Mouse (Mus musculus) adrenal gland, postnatal 10 days (tissue): ENCODE results near the gene Ykt6. TPM values are rescaled to one million over a fixed set of nuclear protein-coding genes. Genes with fewer than 3 reads are reported as not detected.
A peak's percentile ranks its signal among the peaks of the same experiment; 100 is the strongest.
"Not testable (repeated sequence)": the region's sequence is repeated elsewhere in the genome, so short reads cannot be mapped to it uniquely, and the experiment has no call there.

Experiments
- DNase-seq: peaks from one replicate; pipeline ENCODE4 v3.0.0; 2021; ENCODE audit warnings: mixed read lengths
- total RNA-seq, 2 experiments: library from RNA; stranded (reverse); gene quantifications; 2 replicates each; pipeline ENCODE4 v1.2.3; 2021

Gene Ykt6
- total RNA-seq, 2 experiments from 2014 or later, result 71.5 to 79.3 TPM

DNA sequence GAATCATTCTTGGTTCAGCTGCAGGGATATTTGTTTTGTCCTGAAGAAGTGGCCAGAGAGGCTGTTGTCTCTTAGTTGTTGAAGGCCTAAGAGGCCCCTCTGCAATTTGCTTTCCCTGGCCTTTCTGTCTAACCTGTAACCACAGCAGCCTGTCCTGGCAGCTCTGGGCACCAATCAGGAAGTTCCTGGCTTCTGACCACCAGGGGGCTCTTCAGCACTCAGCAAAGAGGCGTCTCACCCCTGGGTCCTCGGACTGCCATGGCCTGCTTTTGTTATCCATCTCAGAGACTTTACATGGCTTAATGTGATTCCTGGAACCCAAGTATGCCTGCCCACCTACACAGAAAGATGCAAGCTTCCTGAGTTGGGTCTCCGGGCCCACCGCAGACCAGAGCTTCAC, 35.4 kb downstream of the Ykt6 start:
- peak; percentile 73 for DNase-seq

DNA sequence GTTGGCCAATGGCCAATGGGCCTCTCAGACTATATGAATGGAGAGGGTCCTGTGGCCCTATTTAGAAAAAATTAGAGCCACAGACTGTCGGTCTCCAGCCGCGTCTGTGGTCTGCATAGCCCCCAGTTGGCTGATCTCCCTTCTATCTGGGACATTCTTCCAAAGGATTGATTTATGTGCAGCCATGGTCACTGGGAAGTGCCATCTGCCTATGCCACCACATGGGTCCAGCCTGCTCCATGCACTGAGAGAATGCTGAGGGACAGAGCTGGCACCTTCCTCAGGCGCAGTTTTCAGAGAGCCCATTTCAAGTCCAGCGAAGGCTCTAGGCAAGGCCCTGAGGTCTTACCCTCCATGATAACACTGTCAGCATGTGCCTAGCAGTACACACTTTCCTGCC, 38.7 kb downstream of the Ykt6 start:
- no peak for DNase-seq

DNA sequence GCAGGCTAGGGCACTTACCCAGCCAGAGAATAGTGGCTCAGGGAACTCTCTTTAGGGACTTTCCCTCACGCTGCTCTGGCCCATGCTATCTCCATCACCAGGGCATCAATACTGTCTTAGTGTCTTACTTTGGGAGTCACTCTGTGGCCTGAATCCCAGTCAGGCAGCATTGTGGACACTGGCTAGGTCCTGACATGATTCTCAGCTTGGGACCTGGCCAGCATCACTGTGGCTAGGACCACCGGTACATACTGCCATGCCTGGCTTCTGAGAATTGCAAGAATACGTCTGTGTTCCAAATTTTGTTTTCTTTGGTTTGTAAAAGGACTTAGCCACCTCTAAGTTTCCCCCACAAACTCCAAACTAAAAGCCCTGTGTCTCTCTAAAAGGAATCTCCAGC, 39.4 kb downstream of the Ykt6 start:
- no peak for DNase-seq

DNA sequence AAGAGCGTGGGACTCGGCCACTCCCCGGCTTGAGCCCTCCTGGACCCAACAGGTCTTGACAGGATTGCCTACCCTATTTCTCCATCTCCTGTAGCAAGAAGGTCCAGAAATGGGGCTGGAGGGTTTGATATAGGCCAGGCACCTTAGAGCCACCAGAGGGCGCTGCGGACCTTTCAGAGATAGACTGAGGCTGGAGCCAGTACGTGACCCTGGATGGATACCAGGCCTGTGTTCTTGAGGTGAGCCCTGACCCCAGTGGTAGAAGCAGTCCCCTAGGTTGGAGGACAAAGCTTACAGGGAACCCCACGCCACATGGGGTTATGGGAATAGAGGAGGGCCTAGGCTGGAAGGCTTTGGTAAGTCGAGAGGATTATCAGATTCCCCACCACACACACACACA, 40.5 kb downstream of the Ykt6 start:
- peak; percentile 92 for DNase-seq

DNA sequence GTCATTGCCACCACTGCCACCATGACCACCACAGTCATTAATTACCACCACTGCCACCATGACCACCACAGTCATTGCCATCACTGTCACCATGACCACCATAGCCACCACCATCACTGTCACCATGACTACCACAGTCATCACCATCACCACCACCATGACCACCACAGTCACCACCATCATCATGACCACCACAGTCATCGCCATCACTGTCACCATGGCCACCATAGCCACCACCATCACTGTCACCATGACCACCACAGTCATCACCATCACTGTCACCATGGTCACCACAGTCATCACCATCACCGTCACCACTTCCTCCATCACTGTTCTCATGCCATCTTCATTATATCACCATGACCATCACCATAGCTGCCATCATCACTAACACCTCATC, 43.0 kb downstream of the Ykt6 start:
- DNase-seq, result no peak

DNA sequence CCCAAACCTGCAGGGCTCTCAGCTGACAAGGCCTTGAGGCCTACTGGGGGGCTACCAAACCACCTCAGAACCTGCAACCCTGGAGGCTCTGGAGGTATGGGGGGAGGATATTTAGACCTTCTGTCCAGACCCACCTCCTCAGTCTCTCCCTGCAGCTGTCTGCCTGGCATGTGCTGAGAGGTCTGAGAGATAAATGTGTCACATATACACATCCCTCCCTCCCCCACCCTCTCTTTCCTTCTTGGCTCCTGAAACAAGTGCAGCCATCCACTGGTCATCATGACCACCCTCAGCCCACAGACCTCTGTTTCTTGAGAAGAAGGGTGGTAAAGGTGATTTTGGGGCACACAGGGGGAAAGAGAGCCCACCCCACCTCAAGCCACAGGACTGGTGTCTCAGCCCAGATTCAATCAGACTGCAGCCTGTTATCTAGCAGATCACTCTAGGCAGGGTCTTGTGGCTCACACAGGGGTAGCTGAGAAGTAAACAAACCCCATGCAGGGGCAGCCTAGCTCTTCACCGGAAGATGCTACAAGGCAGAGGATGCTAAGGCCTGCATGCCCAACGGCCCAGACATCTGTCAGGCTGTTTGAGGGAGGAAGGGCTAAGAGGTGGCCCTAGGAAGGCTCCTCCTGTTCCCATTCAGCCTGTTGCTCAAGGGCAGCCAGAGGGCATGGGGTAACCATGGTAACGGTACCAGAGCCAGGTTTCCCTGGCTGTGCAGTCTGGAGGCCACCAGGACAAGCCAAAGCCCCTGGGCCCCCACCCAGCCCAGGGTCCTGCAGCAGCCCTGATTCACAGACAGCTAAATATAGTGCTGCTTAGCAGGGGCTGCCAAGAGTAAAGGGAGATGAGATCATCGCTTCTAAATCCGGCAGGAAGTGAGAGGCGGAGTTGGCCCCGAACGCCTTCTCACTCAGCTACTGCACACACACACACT, 44.6 kb downstream of the Ykt6 start:
- DNase-seq, result peak; percentile 84

DNA sequence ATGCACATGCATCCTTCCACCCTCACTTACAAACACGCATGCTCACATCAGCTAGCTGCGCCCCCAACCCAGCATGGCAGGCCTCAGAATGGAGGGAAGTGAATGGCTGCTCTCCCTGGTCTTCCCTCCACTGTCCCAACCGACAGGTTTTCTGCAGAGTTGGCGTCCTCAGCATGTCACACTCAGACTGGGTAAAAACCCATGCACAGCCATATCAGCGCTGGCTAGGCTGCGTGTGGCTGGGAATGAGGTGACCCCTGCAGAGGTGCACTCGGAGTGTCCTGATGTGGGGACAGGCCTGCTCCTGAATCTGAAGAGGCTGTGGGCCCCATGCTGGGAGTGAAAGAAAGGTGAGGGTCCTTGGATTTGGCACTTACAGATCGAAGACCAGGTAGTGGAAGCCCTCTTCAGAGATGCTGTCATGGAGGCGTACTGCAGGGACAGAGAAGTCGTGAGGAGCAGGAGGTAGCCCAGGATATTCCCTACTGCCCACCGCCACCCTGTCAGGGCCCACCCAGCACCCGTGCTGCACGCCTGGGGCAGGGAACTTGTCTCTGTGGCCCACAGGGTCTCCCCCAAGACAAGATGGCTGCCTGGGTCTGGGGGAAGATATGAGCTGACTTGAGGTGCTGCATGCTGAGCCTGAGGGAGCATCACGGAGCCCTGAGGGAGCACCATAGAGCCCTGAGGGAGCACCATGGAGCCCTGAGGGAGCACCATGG, 45.6 kb downstream of the Ykt6 start:
- no peak for DNase-seq

DNA sequence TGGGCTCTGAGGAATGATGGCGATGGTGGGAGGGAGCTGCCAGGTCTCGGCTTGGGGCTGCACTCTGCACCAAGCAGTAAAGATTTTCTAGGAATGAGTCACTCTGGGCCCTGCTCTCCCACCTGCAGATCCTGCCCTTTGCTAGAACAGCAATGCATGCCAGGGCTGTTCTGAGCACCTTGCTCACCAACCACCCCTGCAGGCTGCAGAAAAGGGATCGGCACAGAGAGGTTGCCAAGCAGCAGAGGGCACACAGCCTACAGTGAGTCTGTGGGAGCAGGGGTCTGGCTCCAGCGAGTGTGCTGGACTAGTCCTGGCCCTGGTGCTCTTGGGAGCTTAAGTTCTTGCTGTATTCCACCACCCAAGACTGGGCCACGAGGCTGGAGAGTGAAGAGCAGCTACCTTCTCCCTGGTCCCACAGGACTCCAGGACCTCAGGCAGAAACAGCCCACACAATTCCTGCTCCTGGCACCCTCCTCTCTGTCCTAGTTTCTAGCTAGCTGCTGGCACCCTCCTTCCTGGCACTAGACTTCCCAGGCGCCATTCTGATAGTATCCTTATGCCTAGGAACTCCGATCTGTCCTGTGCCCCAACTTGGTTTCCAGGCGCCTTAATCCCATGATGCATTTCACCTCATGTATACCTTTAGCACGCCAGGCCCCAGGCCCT, 46.6 kb downstream of the Ykt6 start:
- no peak for DNase-seq

DNA sequence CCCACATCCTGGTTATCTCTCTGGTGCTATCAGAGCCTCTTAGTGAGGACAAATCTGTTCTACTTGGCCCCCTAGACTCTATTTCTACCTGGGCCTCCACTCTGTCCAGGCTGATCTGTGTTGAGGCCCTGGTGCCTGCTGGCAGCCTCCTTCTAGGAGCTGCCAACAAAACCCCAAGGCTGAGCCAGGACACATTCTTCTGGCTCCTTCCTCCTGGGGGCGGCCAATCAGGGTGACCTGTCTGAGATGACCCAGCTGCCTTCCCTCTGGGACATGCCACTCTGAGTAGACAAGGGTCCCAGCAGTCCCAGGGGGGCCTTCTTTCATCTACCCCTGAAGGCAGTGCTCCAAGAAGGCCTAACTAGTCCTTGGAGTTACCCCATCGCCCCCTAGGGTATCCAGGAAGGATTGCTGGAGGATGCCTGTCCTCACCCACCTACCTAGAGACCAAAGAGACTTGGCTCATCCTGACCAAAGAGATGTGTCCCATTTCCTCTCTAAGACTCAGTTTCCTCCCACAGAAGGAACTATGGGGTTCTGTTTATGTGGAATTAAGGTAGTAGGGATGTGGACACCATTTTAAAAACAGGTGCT, 47.6 kb downstream of the Ykt6 start:
- DNase-seq, result no peak

DNA sequence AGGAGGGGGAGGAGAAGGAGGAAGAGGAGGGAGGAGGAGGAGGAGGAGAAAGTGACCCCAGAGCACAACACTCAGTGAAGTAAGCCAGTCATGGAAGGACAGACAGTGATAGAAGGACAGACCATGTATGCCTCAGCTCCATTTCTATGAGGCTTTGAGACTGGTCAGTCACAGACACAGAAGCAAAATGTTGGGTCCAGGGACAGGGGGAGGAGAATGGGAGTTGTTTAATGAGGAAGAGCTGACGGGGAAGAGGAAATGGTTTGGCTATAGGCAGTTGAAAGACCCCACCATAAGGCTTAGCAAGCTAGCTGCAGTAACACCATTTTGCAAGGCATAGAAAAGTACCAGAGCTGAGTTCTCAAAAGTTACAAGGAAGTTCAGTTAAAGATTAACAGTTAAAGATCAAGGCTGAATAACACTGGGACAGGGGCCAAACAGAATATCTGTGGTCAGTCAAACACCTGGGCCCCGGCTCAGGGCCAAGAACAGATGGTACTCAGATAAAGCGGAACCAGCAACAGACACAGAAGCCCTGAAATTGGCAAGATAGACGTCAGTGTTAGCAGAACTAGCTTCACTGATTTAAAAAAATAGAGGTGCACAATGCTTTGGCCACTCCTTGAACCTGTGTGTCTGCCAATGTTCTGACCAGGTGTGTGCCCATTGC, 50.0 kb downstream of the Ykt6 start:
- DNase-seq, result not testable (repeated sequence)

DNA sequence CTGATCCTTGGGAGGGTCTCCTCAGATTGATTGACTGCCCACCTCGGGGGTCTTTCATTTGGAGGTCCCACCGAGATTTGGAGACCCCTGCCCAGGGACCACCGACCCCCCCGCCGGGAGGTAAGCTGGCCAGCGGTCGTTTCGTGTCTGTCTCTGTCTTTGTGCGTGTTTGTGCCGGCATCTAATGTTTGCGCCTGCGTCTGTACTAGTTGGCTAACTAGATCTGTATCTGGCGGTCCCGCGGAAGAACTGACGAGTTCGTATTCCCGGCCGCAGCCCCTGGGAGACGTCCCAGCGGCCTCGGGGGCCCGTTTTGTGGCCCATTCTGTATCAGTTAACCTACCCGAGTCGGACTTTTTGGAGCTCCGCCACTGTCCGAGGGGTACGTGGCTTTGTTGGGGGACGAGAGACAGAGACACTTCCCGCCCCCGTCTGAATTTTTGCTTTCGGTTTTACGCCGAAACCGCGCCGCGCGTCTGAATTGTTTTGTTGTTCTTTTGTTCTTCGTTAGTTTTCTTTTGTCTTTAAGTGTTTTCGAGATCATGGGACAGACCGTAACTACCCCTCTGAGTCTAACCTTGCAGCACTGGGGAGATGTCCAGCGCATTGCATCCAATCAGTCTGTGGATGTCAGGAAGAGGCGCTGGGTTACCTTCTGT, 51.0 kb downstream of the Ykt6 start:
- not testable (repeated sequence) for DNase-seq

DNA sequence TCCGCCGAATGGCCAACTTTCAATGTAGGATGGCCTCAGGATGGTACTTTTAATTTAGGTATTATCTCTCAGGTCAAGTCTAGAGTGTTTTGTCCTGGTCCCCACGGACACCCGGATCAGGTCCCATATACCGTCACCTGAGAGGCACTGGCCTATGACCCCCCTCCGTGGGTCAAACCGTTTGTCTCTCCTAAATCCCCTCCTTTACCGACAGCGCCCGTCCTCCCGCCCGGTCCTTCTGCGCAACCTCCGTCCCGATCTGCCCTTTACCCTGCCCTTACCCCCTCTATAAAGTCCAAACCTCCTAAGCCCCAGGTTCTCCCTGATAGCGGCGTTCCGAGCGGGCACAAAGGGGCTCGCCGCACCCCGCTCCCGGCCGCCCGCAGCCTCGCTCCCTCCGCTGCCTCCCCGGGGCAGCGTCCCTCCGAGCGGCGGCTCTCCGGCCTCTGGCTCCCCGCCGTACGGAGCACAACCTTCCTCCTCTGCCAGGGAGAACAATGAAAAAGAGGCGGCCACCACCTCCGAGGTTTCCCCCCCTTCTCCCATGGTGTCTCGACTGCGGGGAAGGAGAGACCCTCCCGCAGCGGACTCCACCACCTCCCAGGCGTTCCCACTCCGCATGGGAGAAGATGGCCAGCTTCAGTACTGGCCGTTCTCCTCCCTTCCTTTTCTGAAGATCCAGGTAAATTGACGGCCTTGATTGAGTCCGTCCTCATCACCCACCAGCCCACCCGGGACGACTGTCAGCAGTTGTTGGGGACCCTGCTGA, 51.7 kb downstream of the Ykt6 start:
- DNase-seq, result not testable (repeated sequence)

DNA sequence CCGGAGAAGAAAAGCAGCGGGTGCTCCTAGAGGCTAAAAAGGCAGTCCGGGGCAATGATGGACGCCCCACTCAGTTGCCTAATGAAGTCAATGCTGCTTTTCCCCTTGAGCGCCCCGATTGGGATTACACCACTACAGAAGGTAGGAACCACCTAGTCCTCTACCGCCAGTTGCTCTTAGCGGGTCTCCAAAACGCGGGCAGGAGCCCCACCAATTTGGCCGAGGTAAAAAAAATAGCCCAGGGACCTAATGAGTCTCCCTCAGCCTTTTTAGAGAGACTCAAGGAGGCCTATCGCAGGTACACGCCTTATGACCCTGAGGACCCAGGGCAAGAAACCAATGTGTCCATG, 52.3 kb downstream of the Ykt6 start:
- not testable (repeated sequence) for DNase-seq

DNA sequence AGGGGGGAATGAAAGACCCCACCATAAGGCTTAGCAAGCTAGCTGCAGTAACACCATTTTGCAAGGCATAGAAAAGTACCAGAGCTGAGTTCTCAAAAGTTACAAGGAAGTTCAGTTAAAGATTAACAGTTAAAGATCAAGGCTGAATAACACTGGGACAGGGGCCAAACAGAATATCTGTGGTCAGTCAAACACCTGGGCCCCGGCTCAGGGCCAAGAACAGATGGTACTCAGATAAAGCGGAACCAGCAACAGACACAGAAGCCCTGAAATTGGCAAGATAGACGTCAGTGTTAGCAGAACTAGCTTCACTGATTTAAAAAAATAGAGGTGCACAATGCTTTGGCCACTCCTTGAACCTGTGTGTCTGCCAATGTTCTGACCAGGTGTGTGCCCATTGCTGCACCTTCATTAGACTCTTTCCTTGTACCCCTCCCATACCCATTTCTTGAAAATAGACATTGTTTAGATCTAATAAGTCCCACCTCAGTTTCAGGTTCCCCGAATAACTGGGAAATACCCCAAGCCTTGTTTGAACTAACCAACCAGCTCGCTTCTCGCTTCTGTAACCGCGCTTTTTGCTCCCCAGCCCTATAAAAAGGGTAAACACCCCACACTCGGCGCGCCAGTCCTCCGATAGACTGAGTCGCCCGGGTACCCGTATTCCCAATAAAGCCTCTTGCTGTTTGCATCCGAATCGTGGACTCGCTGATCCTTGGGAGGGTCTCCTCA, 55.4 kb downstream of the Ykt6 start:
- not testable (repeated sequence) for DNase-seq

DNA sequence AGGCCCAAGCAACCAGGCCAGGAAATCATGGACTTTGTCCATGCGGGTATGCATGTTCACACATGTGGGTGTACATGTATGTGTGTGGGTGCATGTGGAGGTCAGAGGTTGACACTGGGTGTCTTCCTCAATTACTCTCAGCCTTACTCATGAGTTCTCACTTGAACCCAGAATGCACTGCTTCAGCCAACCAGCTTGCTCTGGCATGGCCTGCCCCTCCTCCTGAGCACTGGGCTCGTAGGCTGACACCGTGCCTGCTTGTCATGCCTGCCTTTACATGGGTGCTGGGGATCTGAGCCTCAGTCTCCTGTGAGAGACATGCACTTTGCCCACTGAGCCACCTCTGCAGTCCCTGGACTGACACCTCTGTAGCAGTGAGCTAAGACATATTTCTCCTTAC, 56.4 kb downstream of the Ykt6 start:
- DNase-seq, result no peak

DNA sequence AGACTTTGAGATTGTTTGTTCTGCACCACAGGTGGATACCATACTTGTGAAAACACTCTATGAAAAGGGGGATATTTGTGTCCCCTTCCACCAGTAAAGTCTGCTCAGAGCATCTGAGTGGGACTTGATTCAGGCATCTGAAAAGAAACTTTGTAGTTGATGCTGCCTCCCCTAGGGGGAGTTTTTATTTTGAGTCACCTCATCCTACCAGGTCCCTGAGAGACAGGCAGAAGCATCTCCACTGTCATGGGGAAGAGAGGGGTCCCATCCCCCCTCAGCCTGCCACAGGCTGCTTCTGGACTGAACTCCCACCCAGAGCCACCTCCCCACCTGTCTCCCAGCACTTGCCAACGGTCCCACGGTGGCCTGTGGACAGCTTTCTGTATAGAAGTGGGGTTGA, 57.9 kb downstream of the Ykt6 start:
- DNase-seq, result no peak

DNA sequence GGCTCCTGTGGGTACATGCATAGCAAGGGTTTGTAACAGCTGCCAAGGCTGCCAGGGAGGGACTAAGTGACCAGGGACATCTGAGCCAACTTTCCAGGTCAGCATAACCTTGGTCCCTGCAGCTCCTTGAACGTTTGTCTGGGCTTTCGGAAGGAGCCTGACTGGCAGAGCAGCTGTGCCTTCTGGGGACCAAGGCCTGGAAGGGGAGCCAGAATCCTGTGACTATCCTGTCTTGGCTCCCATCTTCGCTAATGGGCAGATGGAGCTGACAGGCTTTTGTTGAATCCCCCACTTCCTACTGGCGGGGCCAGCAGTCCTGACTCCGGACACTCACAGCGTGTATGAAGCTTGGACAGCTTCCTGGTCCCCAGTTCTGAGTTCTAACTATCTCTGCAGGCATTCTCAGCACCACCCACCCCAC, 59.5 kb downstream of the Ykt6 start:
- DNase-seq, result peak; percentile 67

DNA sequence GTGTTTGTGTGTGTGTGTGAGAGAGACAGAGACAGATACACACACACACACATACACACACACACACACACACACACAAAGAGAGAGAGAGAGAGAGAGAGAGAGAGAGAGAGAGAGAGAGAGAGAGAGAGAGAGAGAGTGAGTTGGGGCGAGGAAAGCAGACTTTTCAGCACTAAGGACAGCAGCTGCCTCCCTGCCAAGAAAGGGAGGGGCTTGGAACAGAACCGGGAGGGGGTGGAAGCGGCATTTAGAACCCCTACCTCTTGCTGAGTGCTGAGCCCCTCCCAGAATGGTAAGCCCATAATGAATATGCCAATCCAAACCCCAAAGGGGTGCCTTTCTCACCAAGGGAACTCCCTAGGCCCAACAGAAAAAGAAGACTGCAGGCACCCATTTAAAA, 60.9 kb downstream of the Ykt6 start:
- peak; percentile 73 for DNase-seq

DNA sequence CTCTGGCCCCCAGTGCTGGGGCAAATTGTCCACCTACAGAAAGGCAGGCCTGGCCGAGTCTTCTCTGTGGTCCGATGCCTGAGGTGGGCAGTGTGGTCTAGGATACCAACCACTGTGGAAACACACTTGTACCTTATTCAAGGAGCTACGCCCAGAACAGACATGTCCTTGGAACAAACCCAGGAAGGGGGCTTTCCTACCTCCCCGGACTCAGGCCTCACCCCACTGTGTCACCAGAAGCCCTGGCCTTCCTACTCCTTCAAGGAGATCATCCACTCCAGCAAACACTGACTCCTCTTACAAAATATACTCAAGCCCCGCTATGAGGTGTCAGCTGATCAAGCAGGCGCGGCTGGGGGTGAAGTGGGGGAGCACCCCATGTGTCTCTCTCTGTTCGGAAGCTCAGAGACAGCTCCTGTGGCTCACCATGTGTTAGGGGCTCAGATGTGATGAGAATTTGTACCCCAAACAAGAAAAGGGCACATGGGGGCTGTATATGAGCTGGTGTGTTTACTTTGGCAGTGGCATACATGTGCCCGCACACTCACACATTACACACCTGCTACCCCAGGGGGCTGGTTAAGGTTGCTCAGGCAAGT, 61.4 kb downstream of the Ykt6 start:
- no peak for DNase-seq
